Mouse (Mus musculus) thymus, postnatal 10 days (tissue): ENCODE data around the gene Doc2b.

ENCODE experiments used
- DNase-seq, 2 experiments: peaks; one replicate each; pipeline ENCODE4 v3.0.0; 2021; ENCODE audit warnings: low spot score in 2 of 2

The Doc2b gene

DNA sequence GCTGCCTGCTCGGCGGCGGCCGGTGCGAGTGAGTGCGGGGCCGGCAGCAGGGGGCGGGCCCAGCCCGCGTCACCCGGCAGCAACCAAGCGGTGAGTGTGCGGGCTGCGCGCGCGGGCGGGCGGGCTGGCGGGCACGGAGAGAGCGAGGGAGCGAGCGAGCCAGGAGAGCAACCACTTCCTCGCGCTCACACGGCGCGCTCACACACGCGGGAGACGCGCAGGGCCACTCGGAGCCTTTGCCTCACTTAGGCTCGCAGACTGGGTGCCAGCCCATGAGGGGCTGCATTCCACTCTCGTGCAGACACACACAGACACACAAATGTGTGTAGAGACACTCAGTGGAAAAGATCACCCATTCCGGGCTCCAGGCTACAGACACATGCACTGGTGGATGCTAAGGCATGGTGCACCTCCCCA is at the start of gene Doc2b:
Gene Doc2b (minus strand): TSS at position 21 of the 417 bp plus-strand sequence.
- DNase-seq = no peak

DNA sequence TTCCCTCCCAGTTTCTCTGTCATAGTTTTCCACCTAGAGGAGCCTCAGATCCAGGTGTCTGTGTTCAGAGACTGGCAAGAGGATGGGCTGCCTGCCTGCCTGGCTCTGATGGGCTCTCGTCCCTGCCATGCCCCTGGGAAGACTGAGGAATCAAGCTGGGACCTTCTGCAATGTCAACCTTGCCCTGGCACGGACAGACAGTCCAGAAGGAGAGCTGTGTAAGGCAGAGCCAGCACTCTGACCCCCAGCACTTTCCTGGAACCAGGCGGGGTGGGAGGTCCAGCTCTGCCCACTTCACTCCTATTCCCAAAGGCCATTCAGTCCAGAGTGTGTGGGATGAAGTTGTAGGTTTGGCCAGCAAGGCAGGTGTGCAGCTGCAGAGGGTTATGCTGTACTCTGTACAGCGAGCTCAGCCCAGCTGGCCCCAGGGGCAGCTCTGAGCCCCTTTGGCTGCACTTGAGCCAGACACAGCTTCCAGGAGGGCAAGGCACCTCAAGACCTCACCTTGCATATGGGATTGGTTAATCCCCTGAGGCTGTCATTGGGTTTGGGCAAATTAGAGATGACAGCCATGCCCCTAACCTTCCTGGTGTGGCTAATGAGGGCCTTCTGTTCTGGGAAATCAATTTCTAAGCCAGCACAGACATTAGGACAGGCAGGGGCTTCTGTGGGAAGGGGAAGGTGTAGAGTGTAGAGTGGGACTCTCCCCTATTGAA is 47.2 kb upstream of the Doc2b start:
- no peak for DNase-seq

DNA sequence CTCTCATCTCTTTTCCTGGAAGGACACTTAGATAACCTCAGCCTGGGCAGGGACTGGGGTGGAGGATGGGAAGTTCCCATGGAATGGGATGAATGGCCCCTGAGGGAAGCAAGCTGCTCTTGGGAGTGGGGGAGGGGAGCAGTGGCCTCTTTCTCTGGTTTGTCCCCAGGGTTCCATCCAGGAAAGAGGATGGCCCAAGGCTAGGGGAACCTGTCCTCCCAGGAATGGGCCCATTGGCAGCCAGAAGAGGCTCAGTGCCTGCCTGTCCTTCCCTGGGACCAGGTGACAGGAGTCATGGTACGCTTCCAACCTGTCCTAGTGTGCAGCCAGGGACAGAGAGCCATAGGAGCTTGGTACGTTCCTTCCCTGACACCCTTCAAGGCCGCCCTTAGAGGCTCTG is 45.7 kb upstream of the Doc2b start:
- DNase-seq = no peak

DNA sequence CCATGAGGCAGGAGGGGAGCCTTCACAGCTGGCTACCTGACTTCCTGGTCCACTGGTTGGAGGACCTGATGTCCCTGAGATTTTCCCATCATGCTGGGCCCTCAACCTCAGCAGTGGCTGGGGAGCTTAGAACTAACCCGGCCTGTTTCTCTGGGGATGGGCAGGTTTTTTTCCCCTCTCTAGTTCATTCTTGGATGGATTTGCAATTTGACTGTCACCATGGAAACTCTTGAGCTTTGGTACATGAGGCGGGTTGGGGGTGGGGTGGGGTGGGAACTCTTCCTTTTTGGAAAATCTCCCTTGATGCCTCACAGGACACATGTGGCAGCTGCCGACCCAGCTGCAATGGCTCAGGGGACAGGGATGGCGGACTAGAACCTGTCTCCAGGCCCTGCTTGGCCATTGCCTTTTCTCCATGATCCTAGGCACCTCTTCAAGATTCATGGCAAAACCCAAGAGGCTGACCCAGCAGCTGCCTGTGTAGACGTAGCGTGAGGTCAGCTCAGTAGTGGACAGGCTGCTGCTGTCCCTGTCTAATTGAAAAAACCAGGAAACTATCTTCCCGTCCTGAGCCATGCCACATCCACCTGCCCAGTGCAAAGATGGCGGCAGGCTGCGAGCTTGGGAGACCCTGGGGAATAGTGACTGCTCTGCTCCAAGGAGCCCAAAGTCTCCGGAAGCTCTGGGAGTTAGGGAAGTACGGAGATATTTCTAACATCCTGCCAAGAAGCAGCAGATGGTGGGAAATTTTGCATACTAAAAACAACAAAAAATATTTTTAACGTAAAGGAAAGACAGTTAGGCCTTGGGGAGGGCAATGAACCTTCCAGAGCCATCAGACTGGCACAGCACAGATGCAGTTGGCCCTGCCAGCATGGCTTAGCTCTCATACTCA is 43.9 kb upstream of the Doc2b start:
- DNase-seq = no peak

DNA sequence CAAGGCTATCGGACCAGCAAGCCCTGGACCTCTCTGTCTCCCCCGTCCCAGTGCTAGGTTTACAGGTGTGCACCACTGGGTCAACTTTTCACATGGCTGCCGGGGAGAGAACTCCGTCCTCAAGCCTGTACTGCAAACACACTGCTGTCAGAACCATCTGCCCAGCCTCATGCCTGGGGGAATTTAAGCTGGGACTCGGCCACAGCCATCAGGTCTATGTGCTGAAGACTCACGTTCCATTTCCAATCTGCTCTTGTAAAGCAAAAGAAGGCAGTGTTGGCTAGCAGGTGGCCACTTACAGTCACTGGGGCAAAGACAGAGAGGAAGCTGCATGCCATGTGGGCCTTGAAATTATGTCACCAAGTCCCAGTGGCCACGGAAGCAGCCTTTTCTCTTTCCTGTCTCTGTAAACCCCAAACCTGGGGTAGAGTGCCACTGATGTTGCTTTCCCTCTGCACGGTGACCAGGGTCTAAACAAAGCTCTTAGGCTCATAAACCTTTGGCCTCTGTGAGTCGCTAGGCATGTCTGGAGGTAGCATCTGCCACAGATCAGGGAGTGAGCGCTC is 43.1 kb upstream of the Doc2b start:
- DNase-seq = no peak

DNA sequence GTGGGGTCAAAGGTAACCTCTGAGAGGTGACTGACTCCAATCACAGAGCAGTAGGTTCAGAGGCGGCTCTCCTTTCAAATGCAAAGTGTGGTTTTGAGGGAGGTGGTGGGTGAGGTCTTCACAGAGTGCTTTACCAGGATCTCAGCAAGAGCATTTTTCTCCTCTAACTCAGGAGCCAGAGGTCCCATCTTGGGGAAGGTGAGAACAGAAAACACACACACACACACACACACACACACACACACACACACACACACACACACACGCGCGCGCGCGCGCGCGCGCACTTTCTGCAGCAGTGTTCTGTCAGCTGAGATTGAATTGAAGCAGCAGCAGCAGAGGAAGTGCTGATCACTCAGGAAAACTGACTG is 40.4 kb upstream of the Doc2b start:
- DNase-seq = no peak

DNA sequence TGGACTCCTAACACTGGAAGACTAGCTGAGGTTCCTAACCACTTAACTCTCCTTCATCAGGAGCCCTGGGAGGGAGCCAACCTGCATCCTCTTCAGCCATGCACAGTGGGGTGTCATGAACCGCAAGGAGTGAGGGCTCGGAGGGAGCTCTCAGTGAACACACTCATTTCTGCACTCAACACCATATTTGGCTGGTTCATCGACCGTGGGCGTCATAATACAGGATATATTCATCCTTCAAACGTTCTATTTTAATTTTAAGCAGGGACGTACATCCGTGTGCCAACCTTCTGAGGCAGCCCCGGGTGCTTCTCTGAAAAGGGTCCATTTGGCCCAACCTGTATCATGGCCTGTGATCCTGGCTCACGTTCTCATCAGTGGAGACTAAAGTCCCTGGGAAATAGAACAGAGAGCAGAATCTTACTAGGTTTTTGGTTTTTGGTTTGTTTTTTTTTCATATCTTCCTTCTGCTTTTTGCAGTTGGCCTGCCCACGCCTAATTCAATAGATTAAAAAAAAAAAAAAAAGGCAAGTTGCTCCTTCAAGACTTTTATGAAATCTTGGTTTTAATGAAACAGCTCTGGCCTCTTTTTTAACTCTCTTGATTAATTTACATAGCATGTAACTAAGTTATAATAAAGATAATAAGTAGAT is 39.9 kb upstream of the Doc2b start:
- no peak for DNase-seq

DNA sequence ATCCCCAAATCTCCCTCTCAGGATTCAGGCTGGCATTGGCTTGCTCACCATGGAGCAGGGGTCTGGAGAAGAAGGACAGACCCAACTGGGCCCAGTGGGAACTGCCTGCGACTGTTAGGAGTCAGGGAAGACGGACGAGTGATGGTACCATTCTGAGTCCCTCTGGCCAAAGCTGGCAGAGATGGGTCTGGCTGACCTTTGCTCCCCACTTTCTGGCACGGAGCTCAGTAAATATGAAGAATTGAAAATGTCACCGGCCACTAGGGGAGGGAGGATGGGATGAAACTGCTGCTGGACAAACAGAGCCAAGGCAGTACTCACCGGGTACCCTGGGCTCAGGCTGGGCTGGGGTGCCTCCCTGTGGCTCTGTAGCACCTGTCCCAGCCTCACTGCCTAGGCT is 37.2 kb upstream of the Doc2b start:
- no peak for DNase-seq

DNA sequence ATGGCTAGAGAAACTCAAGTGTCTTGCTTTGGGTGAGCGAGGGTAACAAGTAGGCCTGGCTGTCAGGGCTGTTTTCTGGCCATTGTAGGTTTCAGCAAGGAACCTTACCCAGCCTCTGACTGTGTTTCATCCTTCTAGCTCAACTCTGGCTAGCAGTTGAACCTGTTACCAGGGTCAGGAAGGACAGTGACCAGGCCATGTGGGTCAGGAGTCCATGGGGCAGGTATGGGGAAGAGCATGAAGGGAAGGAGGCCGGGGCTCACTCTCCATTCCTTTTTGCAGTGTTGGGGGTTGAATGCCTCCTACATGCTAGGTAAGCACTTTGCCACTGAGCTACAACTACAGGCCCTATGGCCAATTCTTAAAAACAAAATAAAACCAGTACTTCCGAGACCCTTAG is 34.5 kb upstream of the Doc2b start:
- no peak for DNase-seq

DNA sequence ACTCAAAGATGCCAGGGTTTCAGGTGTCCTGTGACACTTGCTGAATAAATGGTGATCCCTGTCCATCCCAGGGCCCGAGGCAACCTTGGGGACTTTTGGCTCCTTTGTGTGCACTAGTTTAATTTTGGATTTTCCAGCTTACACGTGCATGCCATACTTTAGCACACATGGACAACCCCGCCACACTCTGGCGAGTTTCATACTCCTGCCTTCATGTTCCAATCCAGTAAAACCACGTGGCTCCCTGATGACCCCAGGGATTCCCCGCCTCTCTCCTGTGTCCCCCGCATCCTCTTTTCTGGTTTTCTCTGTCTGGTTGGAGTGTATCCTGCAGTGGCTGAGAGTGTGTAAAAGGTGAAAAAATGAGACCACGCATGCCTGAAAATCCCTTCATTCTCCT is 31.6 kb upstream of the Doc2b start:
- no peak for DNase-seq

DNA sequence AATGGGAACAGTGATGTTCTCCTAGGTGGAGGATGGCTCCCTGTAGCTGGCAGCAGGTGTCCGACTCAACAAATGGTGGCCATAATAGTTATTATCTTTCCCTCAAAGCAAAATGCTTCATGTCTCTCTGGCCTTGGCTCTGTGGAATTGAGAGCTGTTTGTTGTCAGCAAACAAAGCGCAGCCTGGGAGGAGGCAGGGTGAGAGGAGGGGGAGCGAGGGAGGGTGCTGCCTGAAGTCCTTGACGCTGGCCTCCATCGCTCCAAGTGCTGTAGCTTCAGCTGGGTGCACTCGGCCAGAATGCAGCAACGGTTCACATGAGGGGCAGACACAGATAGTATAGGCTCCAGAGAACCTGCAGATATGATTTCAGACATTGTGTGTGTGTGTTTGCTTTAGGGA is 27.7 kb upstream of the Doc2b start:
- no peak for DNase-seq

DNA sequence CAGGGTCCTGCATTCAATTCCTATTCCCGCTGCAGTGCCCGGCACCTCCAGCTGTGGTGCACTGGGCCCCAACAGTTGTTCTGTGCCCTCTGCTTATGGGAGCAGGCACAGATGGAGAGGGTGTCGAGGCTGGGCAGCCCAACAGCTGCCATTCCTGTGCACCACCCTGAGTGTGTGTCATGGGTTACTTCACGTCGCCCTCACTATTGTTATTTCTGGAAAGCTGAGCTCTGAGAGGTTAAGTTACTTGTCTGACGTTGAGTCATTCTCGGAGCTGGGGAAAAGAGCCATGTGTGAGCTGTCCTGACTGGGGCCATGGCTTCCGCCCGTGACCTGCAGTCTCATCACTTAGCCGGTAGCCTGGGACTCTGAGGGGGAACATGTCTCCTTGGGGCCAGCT is 17.2 kb upstream of the Doc2b start:
- no peak for DNase-seq

DNA sequence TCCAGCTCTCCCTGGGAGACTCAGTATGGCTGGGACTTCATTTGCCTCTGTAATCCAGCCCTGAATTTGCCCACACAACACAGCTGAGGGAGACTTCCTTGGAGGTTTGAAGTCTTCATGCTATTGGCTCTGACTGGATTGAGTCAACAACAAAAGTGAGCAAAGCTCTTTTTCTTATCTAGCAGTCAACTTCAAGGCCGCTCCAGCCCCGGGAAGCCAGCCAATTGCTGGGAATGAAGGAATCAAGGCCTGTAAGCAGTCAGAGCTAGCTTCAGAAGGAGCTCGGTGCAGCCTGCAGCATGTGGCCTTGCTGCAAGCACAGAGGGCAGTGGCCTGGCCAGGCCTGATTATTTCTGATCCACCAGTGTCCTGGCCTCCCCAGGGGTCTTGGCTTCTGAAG is 16.1 kb upstream of the Doc2b start:
- DNase-seq = no peak

DNA sequence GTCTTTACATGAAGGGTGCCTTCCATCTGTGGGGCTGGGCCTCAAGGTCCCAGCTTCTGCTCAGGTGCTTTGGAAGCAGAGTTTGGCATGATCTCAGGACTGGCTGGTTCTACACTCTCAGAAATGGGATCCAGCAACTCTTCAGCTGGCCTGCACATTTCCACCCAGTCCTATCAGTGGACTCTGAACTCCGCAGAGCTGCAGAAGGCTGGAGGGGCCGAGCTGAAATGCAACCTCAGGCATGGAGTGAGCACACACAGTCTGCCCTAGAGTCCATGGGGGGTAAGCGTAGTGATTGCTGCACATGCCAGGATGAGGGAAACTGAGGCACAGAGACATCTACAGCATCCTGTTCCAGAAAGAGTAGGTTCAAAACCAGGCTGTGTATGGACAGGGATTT is 14.7 kb upstream of the Doc2b start:
- DNase-seq = no peak

DNA sequence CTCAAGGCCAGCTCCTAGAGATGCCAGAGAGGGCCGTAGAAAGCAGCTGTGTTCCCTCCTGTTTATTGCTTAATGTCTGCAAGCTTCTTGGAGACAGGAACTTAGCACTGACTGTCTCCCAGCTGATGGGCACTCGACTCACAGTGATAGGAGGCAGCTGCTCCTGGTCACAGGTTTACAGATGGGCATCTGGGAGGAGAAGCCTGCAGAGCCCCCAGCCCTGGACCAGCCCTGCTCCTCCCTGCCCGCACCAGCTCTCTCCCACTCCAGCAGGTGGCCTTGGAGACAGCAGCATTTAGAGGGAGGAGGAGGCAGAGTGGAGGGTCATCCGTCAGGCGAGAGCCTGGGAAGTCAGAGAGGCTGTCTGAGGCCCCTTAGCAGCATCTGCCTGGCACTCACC is 11.6 kb upstream of the Doc2b start:
- no peak for DNase-seq

DNA sequence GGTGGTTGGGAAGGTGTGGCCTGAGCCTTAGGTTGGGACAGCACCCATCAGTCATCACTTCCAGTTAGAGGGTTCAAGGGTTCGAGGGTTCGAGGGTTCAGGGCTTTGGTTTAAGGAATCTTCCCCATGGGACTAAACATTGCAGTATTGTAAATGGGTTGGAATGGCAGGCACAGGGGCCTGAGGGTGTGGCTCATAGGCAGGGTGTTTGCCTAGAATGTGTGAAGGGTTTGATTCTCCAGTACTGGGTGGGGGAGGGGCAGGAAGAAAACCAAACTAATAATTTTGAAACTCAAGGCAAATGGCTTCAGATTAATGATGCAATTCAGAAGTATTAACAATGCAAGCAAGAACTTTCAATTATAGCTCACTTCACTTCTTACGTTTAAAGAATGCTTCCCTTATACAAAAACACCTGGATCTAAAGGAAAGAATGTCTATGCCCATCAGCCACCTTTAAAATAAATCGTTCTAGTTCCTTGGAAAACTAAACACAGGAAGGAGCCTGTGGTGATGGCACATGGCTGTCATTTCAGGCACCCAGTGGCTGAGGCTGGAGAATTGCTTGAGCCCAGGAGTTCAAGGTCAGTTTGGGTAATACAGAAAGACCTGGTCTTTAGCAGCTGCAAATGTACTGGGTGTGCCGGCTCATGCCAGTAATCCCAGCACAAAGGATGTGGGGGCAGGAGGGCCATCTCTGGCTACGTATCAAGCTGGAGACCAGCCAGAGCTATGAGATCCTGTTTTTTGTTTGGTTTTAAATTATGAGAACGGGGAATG is 6.1 kb upstream of the Doc2b start:
- DNase-seq = no peak

DNA sequence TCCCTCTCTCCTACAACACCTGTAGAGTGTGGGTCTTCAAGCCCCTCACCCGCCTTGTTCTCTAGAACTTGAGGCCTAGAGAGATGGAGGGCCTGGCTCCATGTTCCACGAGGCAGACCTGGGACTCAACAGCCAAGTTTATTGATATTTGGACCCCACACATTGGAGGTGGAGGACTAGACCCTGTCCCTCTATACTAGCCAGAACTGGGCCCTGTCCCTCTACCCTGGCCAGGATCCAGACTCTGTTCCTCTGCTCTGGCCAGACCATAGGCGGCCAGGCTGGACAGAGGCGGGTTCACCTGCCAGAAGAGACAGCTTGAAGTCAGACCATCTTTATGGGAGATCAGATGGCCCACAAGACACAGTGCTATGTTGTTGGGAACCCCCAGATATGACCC is 5.5 kb upstream of the Doc2b start:
- DNase-seq = no peak

DNA sequence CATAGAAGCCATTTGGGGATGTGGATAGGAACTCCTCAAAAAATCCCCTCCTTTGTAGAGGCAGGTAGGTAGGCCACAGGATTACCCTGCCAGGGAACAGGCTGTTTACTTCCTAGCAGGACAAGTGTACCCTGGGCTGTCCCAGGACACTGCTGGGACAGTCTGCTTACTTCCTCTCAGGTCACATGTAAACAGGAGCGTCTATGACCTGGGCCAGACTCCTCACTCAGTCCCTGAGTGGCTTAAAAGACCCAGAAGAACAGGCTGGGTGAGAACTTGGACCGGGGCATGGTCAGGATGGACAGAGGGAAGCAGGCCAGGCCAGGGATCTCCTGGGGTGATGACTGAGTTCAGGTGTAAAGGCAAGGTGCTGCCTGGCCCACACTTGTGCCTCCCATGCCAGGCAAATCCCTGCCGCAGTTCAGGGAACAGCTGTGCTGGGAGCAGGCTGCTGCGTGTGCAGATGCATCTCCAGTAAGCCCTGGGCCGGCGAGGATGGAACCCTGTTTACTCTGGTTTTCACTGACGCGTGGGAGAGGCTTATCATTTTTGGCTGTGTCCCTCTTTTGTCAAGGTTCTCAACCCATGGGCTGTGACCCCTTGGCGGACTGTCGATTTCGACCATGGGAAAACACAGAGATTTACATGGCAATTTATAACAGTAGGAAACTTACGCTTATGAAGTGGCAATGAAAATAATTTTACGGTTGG is 842 bp upstream of the Doc2b start:
- DNase-seq = no peak

DNA sequence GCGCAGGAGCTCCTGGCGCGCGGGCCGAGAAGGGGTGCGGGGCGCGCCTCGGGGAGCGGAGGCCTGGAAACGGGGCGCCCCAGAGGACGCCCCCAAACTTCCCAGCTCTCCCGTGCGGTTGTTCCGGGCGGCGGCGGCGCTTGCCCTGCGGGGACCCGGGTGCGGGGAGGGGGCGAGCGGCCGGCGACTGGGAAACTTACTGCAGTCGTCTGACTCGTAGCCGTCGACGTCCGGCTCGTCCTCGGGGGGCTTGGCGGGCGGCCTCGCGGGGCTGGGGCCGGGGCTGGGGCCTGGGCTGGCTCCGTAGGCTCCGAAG is 570 bp downstream of the Doc2b start:
- no peak for DNase-seq

DNA sequence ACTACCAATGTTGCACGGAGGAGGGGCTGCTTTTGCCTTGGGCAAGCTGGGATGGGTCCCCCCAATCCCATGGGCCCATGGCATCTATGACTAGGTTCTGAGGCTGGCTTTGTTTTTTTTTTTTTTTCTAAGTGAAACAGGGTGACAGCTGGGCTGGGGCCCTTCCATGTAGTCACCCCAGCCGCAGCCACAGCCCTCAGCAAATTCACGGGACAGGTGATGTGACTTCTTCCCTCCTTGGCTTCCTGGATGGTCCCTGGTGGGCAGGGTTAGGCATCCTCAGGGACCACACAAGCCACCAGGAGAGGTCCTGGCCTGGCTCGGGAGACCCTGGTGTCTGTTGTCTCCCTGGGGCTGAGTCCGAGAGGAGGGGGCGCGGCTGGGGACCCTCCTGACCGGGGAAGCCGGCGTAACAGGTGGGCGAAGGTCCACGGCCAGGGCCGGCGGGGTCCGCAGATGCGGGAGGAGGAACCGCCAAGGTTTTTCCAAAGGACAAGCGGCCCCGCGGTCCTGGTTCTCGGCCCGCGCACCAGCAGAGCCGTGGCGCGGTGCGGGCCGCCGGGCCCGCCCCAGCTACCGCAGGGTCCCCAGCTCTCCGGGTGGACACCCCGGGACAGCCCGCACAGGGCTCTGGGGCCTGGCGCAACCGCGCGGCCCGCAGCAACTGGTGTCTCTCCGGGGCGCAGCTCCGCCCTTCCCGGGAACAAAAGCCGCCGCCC is 1.1 kb downstream of the Doc2b start:
- no peak for DNase-seq

DNA sequence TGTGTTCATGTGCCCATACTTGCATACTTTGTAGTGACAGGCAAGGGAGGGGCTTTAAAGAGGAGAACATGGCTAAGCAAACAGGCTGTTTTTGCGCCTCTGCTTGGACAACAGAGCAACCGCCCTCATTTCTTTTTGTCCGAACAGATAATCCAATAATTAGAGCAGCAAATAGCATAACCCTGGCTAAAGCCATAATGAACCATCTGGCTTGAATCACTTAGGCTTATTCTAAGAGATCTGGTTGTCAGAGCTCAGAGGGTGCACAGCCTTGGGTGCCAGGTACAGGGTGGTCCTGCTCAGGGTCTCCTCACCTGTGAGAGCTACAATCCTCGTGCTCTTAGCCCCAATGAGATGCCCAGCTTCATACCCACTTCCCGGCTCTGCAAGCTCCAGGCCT is 2.5 kb downstream of the Doc2b start:
- DNase-seq = no peak
